Mouse (Mus musculus): Measurements from ENCODE around the gene Ube2s. TPM values are rescaled to one million over a fixed set of nuclear protein-coding genes. Genes with fewer than 3 reads are reported as not detected.
"Not testable (repeated sequence)": the region's sequence is repeated elsewhere in the genome, so short reads cannot be mapped to it uniquely, and the experiment has no call there.

Gene Ube2s
- total and polyA plus RNA-seq, 2 experiments = 24.2 to 74.3 TPM

GRCm38 (mm10) chr7:4835631-4836327, 23.4 kb upstream of the Ube2s start:
- peaks cover 5% of the 10 kb centered on the region; the same call in 1 of the 2 replicates for H3K27me3 ChIP-seq (ENCODE audit: control insufficient read depth, insufficient read depth, low read length)
- TF ChIP-seq POLR2A (IDR thresholded peaks at IDR 0.05; ENCODE audit: extremely low read depth, insufficient read depth, low read length) = no peak
- TF ChIP-seq CTCF (IDR thresholded peaks at IDR 0.05; ENCODE audit: low read depth, low read length) = no peak
- no peaks in the 10 kb centered on the region for H3K79me2 ChIP-seq (ENCODE audit: control insufficient read depth, insufficient read depth, low read length)
- H3K9ac ChIP-seq (ENCODE audit: low read depth, low read length) = peak overlapping the region; percentile 72
- peak overlapping the region; percentile 55; the same call in 1 of the 2 replicates for H3K4me3 ChIP-seq (ENCODE audit: insufficient read depth, low read depth, low read length)
- WGBS = 7% methylated on average over 34 of the region's 34 CpGs
- H3K4me1 ChIP-seq (ENCODE audit: control insufficient read depth, insufficient read depth, low read length) = peaks cover 2% of the 10 kb centered on the region; the same call in 1 of the 2 replicates
- H3K36me3 ChIP-seq (ENCODE audit: control insufficient read depth, insufficient read depth, low read length) = no peaks in the 10 kb centered on the region
- DNase-seq (ENCODE audit: extremely low read depth, low read depth, low spot score) = no peak
- no peak overlapping the region for H3K27ac ChIP-seq (replicated peaks; ENCODE audit: insufficient read depth, low read depth, low read length)

GRCm38 (mm10) chr7:4830476-4830875, 18.1 kb upstream of the Ube2s start:
- Histone ChIP-seq H3K36me3 (ENCODE audit: control insufficient read depth, insufficient read depth, low read length) (no peaks in the 10 kb centered on the region), H3K9ac (ENCODE audit: low read depth, low read length) (no peak overlapping the region), H3K4me3 (ENCODE audit: insufficient read depth, low read depth, low read length) (no peak overlapping the region), H3K4me1 (ENCODE audit: control insufficient read depth, insufficient read depth, low read length) (no peaks in the 10 kb centered on the region), H3K79me2 (ENCODE audit: control insufficient read depth, insufficient read depth, low read length) (no peaks in the 10 kb centered on the region), H3K27me3 (ENCODE audit: control insufficient read depth, insufficient read depth, low read length) (peaks cover 7% of the 10 kb centered on the region; the same call in 1 of the 2 replicates), H3K27ac (replicated peaks; ENCODE audit: insufficient read depth, low read depth, low read length) (no peak overlapping the region)
- 11% methylated on average over 12 of the region's 12 CpGs for WGBS
- TF ChIP-seq CTCF (IDR thresholded peaks at IDR 0.05; ENCODE audit: low read depth, low read length) = no peak
- TF ChIP-seq POLR2A (IDR thresholded peaks at IDR 0.05; ENCODE audit: extremely low read depth, insufficient read depth, low read length) = no peak
- DNase-seq (ENCODE audit: extremely low read depth, low read depth, low spot score) = no peak

GRCm38 (mm10) chr7:4825365-4825764, 13.0 kb upstream of the Ube2s start:
- no peaks in the 10 kb centered on the region for H3K36me3 ChIP-seq (ENCODE audit: control insufficient read depth, insufficient read depth, low read length)

GRCm38 (mm10) chr7:4822162-4822907, 9.9 kb upstream of the Ube2s start:
- Histone ChIP-seq H3K27me3 (ENCODE audit: control insufficient read depth, insufficient read depth, low read length) (no peaks in the 10 kb centered on the region), H3K9ac (ENCODE audit: low read depth, low read length) (no peak overlapping the region), H3K79me2 (ENCODE audit: control insufficient read depth, insufficient read depth, low read length) (no peaks in the 10 kb centered on the region), H3K36me3 (ENCODE audit: control insufficient read depth, insufficient read depth, low read length) (no peaks in the 10 kb centered on the region), H3K27ac (replicated peaks; ENCODE audit: insufficient read depth, low read depth, low read length) (no peak overlapping the region), H3K4me1 (ENCODE audit: control insufficient read depth, insufficient read depth, low read length) (no peaks in the 10 kb centered on the region), H3K4me3 (ENCODE audit: insufficient read depth, low read depth, low read length) (no peak overlapping the region)
- TF ChIP-seq POLR2A (IDR thresholded peaks at IDR 0.05; ENCODE audit: extremely low read depth, insufficient read depth, low read length) (no peak), CTCF (IDR thresholded peaks at IDR 0.05; ENCODE audit: low read depth, low read length) (no peak)
- DNase-seq (ENCODE audit: extremely low read depth, low read depth, low spot score) = no peak
- 80% methylated on average over 6 of the region's 6 CpGs for WGBS

More at GRCm38 (mm10) chr7:4825365-4825764, 13.0 kb upstream of the Ube2s start:
- Histone ChIP-seq H3K27ac (replicated peaks; ENCODE audit: insufficient read depth, low read depth, low read length) (no peak overlapping the region), H3K27me3 (ENCODE audit: control insufficient read depth, insufficient read depth, low read length) (0 out of 2 replicates have a peak, but pooled peaks cover 2% of the 10 kb centered on the region), H3K4me1 (ENCODE audit: control insufficient read depth, insufficient read depth, low read length) (no peaks in the 10 kb centered on the region), H3K9ac (ENCODE audit: low read depth, low read length) (no peak overlapping the region), H3K79me2 (ENCODE audit: control insufficient read depth, insufficient read depth, low read length) (no peaks in the 10 kb centered on the region), H3K4me3 (ENCODE audit: insufficient read depth, low read depth, low read length) (no peak overlapping the region)
- DNase-seq (ENCODE audit: extremely low read depth, low read depth, low spot score) = no peak
- 62% methylated on average over 4 of the region's 4 CpGs for WGBS
- TF ChIP-seq CTCF (IDR thresholded peaks at IDR 0.05; ENCODE audit: low read depth, low read length) (no peak), POLR2A (IDR thresholded peaks at IDR 0.05; ENCODE audit: extremely low read depth, insufficient read depth, low read length) (no peak)

- H3K36me3 ChIP-seq (ENCODE audit: control insufficient read depth, insufficient read depth, low read length) = no peaks in the 10 kb centered on the region
- WGBS = 92% methylated on average over 4 of the region's 4 CpGs
- H3K27ac ChIP-seq (replicated peaks; ENCODE audit: insufficient read depth, low read depth, low read length) = no peak overlapping the region
- no peak overlapping the region for H3K9ac ChIP-seq (ENCODE audit: low read depth, low read length)
- H3K27me3 ChIP-seq (ENCODE audit: control insufficient read depth, insufficient read depth, low read length) = no peaks in the 10 kb centered on the region
- TF ChIP-seq POLR2A (IDR thresholded peaks at IDR 0.05; ENCODE audit: extremely low read depth, insufficient read depth, low read length) = no peak
- H3K4me1 ChIP-seq (ENCODE audit: control insufficient read depth, insufficient read depth, low read length) = no peaks in the 10 kb centered on the region
- no peak overlapping the region for H3K4me3 ChIP-seq (ENCODE audit: insufficient read depth, low read depth, low read length)
- DNase-seq (ENCODE audit: extremely low read depth, low read depth, low spot score) = no peak
- no peaks in the 10 kb centered on the region for H3K79me2 ChIP-seq (ENCODE audit: control insufficient read depth, insufficient read depth, low read length)
These were observed 9.3 kb upstream of the Ube2s start for GRCm38 (mm10) chr7:4821690-4822089.

- H3K27me3 ChIP-seq (ENCODE audit: control insufficient read depth, insufficient read depth, low read length); H3K79me2 ChIP-seq (ENCODE audit: control insufficient read depth, insufficient read depth, low read length); H3K4me3 ChIP-seq (ENCODE audit: insufficient read depth, low read depth, low read length); DNase-seq (ENCODE audit: extremely low read depth, low read depth, low spot score); H3K27ac ChIP-seq (replicated peaks; ENCODE audit: insufficient read depth, low read depth, low read length); H3K36me3 ChIP-seq (ENCODE audit: control insufficient read depth, insufficient read depth, low read length); H3K4me1 ChIP-seq (ENCODE audit: control insufficient read depth, insufficient read depth, low read length); H3K9ac ChIP-seq (ENCODE audit: low read depth, low read length): not testable (repeated sequence)
- WGBS = 88% methylated on average over 7 of the region's 7 CpGs
These were observed 8.5 kb upstream of the Ube2s start for GRCm38 (mm10) chr7:4820925-4821324.
